8 mouse cellular contexts compared by ENCODE assay signal in the genomic region with DNA sequence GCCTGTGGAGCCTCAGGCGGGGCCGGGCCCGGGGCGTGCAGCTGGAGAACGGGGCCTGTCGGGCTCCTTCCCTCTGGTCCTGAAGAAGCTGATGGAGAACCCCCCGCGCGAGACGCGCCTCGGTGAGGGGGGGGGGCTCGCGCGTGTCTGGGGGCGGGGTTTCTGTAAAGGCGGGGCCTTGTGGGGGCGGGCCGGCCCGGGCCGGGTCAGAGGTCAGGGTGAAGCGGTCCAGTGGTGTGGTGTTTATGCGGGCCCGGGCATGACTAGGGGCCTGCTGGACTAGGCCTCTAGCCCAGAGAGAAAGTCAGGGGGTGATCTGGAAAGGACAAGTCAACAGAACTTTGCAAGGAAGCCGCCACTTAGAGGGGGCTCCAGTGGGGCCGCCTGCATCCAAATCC. TPM values are rescaled to one million over a fixed set of nuclear protein-coding genes. Genes with fewer than 3 reads are reported as not detected.
DNase-seq lines count a peak whose midpoint lies in the region; ATAC-seq and TF ChIP-seq lines count a peak whose summit lies in the region.

No protein-coding gene starts in this region.

- no peaks in the 10 kb centered on the region for H3K9me3 ChIP-seq in limb, embryonic 12.5 days

- no peaks in the 10 kb centered on the region for H3K27me3 ChIP-seq in testis, adult 2 months (ENCODE audit: control insufficient read depth, insufficient read depth, low read length)
- H3K27me3 ChIP-seq in limb, embryonic 12.5 days, result no peaks in the 10 kb centered on the region
- no peaks in the 10 kb centered on the region for H3K27me3 ChIP-seq in small intestine, adult 2 months (ENCODE audit: control insufficient read depth, insufficient read depth, low read length)

- TF ChIP-seq POLR2A in testis, adult 2 months (IDR thresholded peaks at IDR 0.05; ENCODE audit: control insufficient read depth, low read depth, low read length), result no peak
- TF ChIP-seq POLR2A in small intestine, adult 2 months (IDR thresholded peaks at IDR 0.05; ENCODE audit: low read depth, low read length), result 0 out of 2 replicates have a peak, but pooled peaks have one; percentile 14

- H3K27ac ChIP-seq in testis, adult 2 months (ENCODE audit: control insufficient read depth, insufficient read depth, low read depth, low read length), result peak overlapping the region; percentile 98
- peak overlapping the region; percentile 83 for H3K27ac ChIP-seq in limb, embryonic 12.5 days
- peak overlapping the region; percentile 84 for H3K27ac ChIP-seq in small intestine, adult 2 months (ENCODE audit: insufficient read depth, low read depth, low read length)

- whole genome bisulfite sequencing in limb, embryonic 12.5 days, result under 1% methylated on average over 26 of the region's 26 CpGs
- under 1% methylated on average over 26 of the region's 26 CpGs for WGBS in small intestine, adult 2 months

- ATAC-seq in limb, embryonic 12.5 days (ENCODE audit: insufficient number of reproducible peaks, insufficient read depth, low FRiP score, low TSS enrichment, low read depth), result peak; percentile 21; the same call in 1 of the 2 replicates

- peak overlapping the region; percentile 89 for H3K4me3 ChIP-seq in testis, adult 2 months (ENCODE audit: control insufficient read depth, low read depth, low read length)
- peak overlapping the region; percentile 79 for H3K4me3 ChIP-seq in limb, embryonic 12.5 days (replicated peaks)
- H3K4me3 ChIP-seq in small intestine, adult 2 months (ENCODE audit: low read depth, low read length), result peak overlapping the region; percentile 67

- H3K36me3 ChIP-seq in testis, adult 2 months (ENCODE audit: control insufficient read depth, insufficient read depth, low read length), result no peaks in the 10 kb centered on the region; the same call in 1 of the 2 replicates
- peaks cover 17% of the 10 kb centered on the region for H3K36me3 ChIP-seq in limb, embryonic 12.5 days
- H3K36me3 ChIP-seq in small intestine, adult 2 months (ENCODE audit: control insufficient read depth, insufficient read depth, low read length), result peaks cover 16% of the 10 kb centered on the region

- peak overlapping the region; percentile 79 for H3K4me2 ChIP-seq in limb, embryonic 12.5 days

- peak; percentile 70 for DNase-seq in adrenal gland, postnatal 25 days
- DNase-seq in adrenal gland, adult 18-20 months (ENCODE audit: low spot score in 2 of 2), result no peak
- DNase-seq in testis, postnatal 14 days (ENCODE audit: low spot score), result no peak
- no peak for DNase-seq in layer of hippocampus, postnatal 10 days (ENCODE audit: low spot score in 2 of 2)
- no peak for DNase-seq in retina, embryonic 14.5 days (ENCODE audit: low spot score)

- H3K4me1 ChIP-seq in testis, adult 2 months (ENCODE audit: control insufficient read depth, insufficient read depth, low read length), result peaks cover 15% of the 10 kb centered on the region
- H3K4me1 ChIP-seq in limb, embryonic 12.5 days (replicated peaks), result peaks cover 26% of the 10 kb centered on the region
- peaks cover 6% of the 10 kb centered on the region for H3K4me1 ChIP-seq in small intestine, adult 2 months (ENCODE audit: control insufficient read depth, insufficient read depth, insufficient read length, low read length)

- H3K9ac ChIP-seq in limb, embryonic 12.5 days (replicated peaks), result peak overlapping the region; percentile 82

- TF ChIP-seq CTCF in testis, adult 2 months (IDR thresholded peaks at IDR 0.05; ENCODE audit: control insufficient read depth, insufficient read depth, insufficient replicate concordance, low read depth, low read length), result no peak
- TF ChIP-seq CTCF in small intestine, adult 2 months (IDR thresholded peaks at IDR 0.05; ENCODE audit: extremely low read depth, insufficient read length, insufficient replicate concordance, low read depth, low read length), result no peak

RNA-seq across cellular contexts. Expression of gene Tef, which starts 9.4 kb away (rescaled TPM):
- 111 and 146 TPM in 2 replicates for total RNA-seq in adrenal gland, postnatal 25 days (2021)
- 10 to 100 TPM; 45.0 to 46.9 TPM for total RNA-seq in adrenal gland, adult 18-20 months (2021)
- 36.1 and 38.9 TPM in 2 replicates for polyA plus RNA-seq in testis, adult 2 months (2012; rRNA removed)
- 26.1 and 27.2 TPM in 2 replicates for polyA plus RNA-seq in limb, embryonic 12.5 days (2016; fragmentation: Nextera tagmentation; extraction: Ambion mirVana)
- 5.6 and 9.4 TPM in 2 replicates for polyA plus RNA-seq in small intestine, adult 2 months (2012; rRNA removed)
- 100 to 1,000 TPM; 125 to 148 TPM for total RNA-seq in layer of hippocampus, postnatal 10 days (2021)

RNA-seq across cellular contexts. Expression of gene Tob2, which starts 47.0 kb away (rescaled TPM):
- 72.3 and 86.1 TPM in 2 replicates for total RNA-seq in adrenal gland, postnatal 25 days (2021)
- total RNA-seq in adrenal gland, adult 18-20 months (2021), result 100 to 1,000 TPM; 103 to 121 TPM
- 7.3 and 8.0 TPM in 2 replicates for polyA plus RNA-seq in testis, adult 2 months (2012; rRNA removed)
- polyA plus RNA-seq in limb, embryonic 12.5 days (2016; fragmentation: Nextera tagmentation; extraction: Ambion mirVana), result 22.6 and 25.0 TPM in 2 replicates
- 14.7 and 33.2 TPM in 2 replicates for polyA plus RNA-seq in small intestine, adult 2 months (2012; rRNA removed)
- 10 to 100 TPM; 25.2 to 31.9 TPM for total RNA-seq in layer of hippocampus, postnatal 10 days (2021)
